Mouse (Mus musculus): ENCODE data around the gene Gpr83.

GRCm38 (mm10) chr9:14824840-14825239 lies 35.2 kb upstream of the Gpr83 start:
- TF ChIP-seq EP300 (IDR thresholded peaks at IDR 0.05; ENCODE audit: low read depth): no peak
- no peak for TF ChIP-seq CTCF (IDR thresholded peaks at IDR 0.05; ENCODE audit: low read depth)

Data from heart, postnatal 0 days (tissue).